Mouse (Mus musculus) MEL (cell line): ENCODE results near the gene Cwh43. TPM values are rescaled to one million over a fixed set of nuclear protein-coding genes. Genes with fewer than 3 reads are reported as not detected.
A peak's percentile ranks its signal among the peaks of the same experiment; 100 is the strongest.

Source experiments
- DNase-seq: peaks from one replicate; pipeline ENCODE4 v3.0.0; 2011; ENCODE audit warnings: low read depth, low spot score
- H3K27ac ChIP-seq: 2 replicates; pipeline ENCODE4 v1.5.1; 2012; ENCODE audit warnings: low read depth, mild to moderate bottlenecking, control low read depth, low read length, moderate library complexity; ENCODE audit not compliant: control insufficient read depth
- H3K27me3 ChIP-seq, 2 experiments: fragments of 150-350 bp in 1 of 2; sonication (generic) in 1 of 2; 2 replicates each; pipeline ENCODE4 v1.6.1; 2012; ENCODE audit warnings: low read length in 2 of 2, mild to moderate bottlenecking in 2 of 2, improper control_type of control experiment in 1 of 2, moderate library complexity in 1 of 2; ENCODE audit not compliant: insufficient read depth in 2 of 2, control insufficient read depth in 1 of 2
- H3K36me3 ChIP-seq, 2 experiments: 2 replicates each; pipeline ENCODE4 v1.6.1; 2012 to 2014; ENCODE audit warnings: low read length in 2 of 2, improper control_type of control experiment in 1 of 2, inconsistent platforms in 1 of 2, mild to moderate bottlenecking in 1 of 2; ENCODE audit not compliant: insufficient read depth in 2 of 2, control insufficient read depth in 1 of 2
- H3K4me1 ChIP-seq, 2 experiments: fragments of 150-350 bp in 1 of 2; sonication (generic) in 1 of 2; 2 replicates each; pipeline ENCODE4 v1.6.1; 2012; ENCODE audit warnings: low read length in 2 of 2, improper control_type of control experiment in 1 of 2, mild to moderate bottlenecking in 1 of 2; ENCODE audit not compliant: insufficient read depth in 2 of 2, control insufficient read depth in 1 of 2
- H3K4me3 ChIP-seq, 2 experiments: fragments of 150-350 bp in 1 of 2; sonication (generic) in 1 of 2; 2 replicates each; pipeline ENCODE4 v1.5.1; 2012; ENCODE audit warnings: low read depth in 2 of 2, low read length in 2 of 2, mild to moderate bottlenecking in 2 of 2, moderate library complexity in 2 of 2, control low read depth in 1 of 2, improper control_type of control experiment in 1 of 2; ENCODE audit not compliant: control insufficient read depth in 1 of 2, insufficient read depth in 1 of 2
- H3K79me2 ChIP-seq: 2 replicates; pipeline ENCODE4 v1.6.1; 2012; ENCODE audit warnings: mild to moderate bottlenecking, low read length, moderate library complexity; ENCODE audit not compliant: control insufficient read depth, poor library complexity, insufficient read depth
- H3K9ac ChIP-seq: 2 replicates; pipeline ENCODE4 v1.6.1; 2012; ENCODE audit warnings: low read depth, mild to moderate bottlenecking, control low read depth, low read length, moderate library complexity; ENCODE audit not compliant: control insufficient read depth, poor library complexity, severe bottlenecking
- H3K9me3 ChIP-seq: fragments of 150-350 bp; sonication (generic); replicated peaks from 2 replicates; pipeline ENCODE4 v1.6.1; 2012; ENCODE audit warnings: mild to moderate bottlenecking, low read length, improper control_type of control experiment, moderate library complexity; ENCODE audit not compliant: insufficient read depth
- GATA1 ChIP-seq: IDR thresholded peaks from 2 replicates; pipeline ENCODE4 v1.6.1; 2011; ENCODE audit warnings: low read depth, low read length, improper control_type of control experiment
- HCFC1 ChIP-seq: IDR thresholded peaks from 2 replicates; pipeline ENCODE4 v1.6.1; 2012; ENCODE audit warnings: low read depth, mild to moderate bottlenecking, inconsistent platforms, low read length, improper control_type of control experiment, moderate library complexity
- KAT2A ChIP-seq: conservative IDR thresholded peaks from 2 replicates; pipeline ENCODE4 v1.6.1; 2012; ENCODE audit warnings: low read depth, low read length, improper control_type of control experiment, inconsistent platforms
- MAZ ChIP-seq: IDR thresholded peaks from 2 replicates; pipeline ENCODE4 v1.6.1; 2012; ENCODE audit warnings: low read depth, mild to moderate bottlenecking, inconsistent platforms, low read length, improper control_type of control experiment
- MEF2A ChIP-seq: IDR thresholded peaks from 2 replicates; pipeline ENCODE4 v1.6.1; 2014; ENCODE audit warnings: low read depth, mild to moderate bottlenecking, inconsistent platforms, low read length, improper control_type of control experiment; ENCODE audit not compliant: poor library complexity, insufficient replicate concordance, severe bottlenecking; ENCODE audit errors: extremely low read depth
- MYC ChIP-seq: IDR thresholded peaks from 2 replicates; pipeline ENCODE4 v1.6.1; 2011; ENCODE audit warnings: low read depth, mild to moderate bottlenecking, low read length, improper control_type of control experiment, moderate library complexity
- POLR2A ChIP-seq, 2 experiments: IDR thresholded peaks; 2 replicates each; pipeline ENCODE4 v1.6.1; 2011 to 2012; ENCODE audit warnings: low read length in 2 of 2, mild to moderate bottlenecking in 2 of 2, control low read depth in 1 of 2, improper control_type of control experiment in 1 of 2, low read depth in 1 of 2, moderate library complexity in 1 of 2; ENCODE audit not compliant: control insufficient read depth in 1 of 2, insufficient read depth in 1 of 2, poor library complexity in 1 of 2
- POLR2AphosphoS2 ChIP-seq: IDR thresholded peaks from 2 replicates; pipeline ENCODE4 v1.6.1; 2011; ENCODE audit warnings: low read length, improper control_type of control experiment
- POLR2AphosphoS5 ChIP-seq: IDR thresholded peaks from 2 replicates; pipeline ENCODE4 v1.6.1; 2012; ENCODE audit warnings: low read depth, borderline replicate concordance, mild to moderate bottlenecking, inconsistent platforms, low read length, moderate library complexity, mixed read lengths
- USF2 ChIP-seq, 2 experiments: IDR thresholded peaks; 2 replicates each; pipeline ENCODE4 v1.6.1; 2011 to 2012; ENCODE audit warnings: improper control_type of control experiment in 2 of 2, low read length in 2 of 2, borderline replicate concordance in 1 of 2, inconsistent platforms in 1 of 2, low read depth in 1 of 2, mild to moderate bottlenecking in 1 of 2; ENCODE audit not compliant: insufficient read depth in 1 of 2
- ZMIZ1 ChIP-seq: IDR thresholded peaks from 2 replicates; pipeline ENCODE4 v1.6.1; 2012; ENCODE audit warnings: low read depth, mild to moderate bottlenecking, inconsistent platforms, low read length, improper control_type of control experiment, moderate library complexity
- ZNF384 ChIP-seq: IDR thresholded peaks from 2 replicates; pipeline ENCODE4 v1.6.1; 2012; ENCODE audit warnings: low read depth, mild to moderate bottlenecking, inconsistent platforms, low read length, improper control_type of control experiment
- polyA plus RNA-seq, 2 experiments: library from polyadenylated mRNA; stranded (reverse) in 1 of 2; unstranded in 1 of 2; fragments of >175 nt in 1 of 2; fragments of >200 nt in 1 of 2; gene quantifications; 2 replicates each; pipeline versions ENCODE4 v1.2.1 to v1.2.4; 2012; ENCODE audit warnings: low replicate concordance in 2 of 2, low read depth in 1 of 2; ENCODE audit not compliant: insufficient read length in 2 of 2, insufficient read depth in 1 of 2, missing spikeins in 1 of 2
- total RNA-seq: library from RNA; depleted of rRNA; stranded (reverse); fragments of 300-350 nt; gene quantifications from 2 replicates; pipeline ENCODE4 v1.2.3, GENCODE M21; 2012

Gene Cwh43
- total and polyA plus RNA-seq, 3 experiments: not detected

DNA sequence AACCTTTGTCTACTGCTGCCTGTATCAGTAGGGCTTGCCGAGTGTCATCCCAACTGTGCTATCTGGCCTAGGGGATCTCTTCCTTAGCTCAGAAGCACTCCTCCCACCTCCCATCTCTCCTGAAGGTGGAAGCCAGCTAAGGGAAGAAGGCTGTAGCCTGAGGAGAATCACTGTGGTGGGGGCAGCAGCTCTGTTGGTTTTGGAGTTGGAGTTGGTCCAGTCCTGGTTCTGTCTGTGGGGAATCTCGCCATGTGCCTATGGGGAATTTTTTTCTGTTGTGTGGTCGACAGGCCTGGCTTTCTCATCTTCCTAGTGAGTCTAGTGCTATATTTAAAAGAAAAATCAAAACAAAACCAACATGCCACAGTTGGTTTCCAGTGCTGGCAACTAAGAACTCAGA lies 91.5 kb downstream of the Cwh43 start:
- Histone ChIP-seq H3K27ac (no peak overlapping the region), H3K9ac (no peak overlapping the region), H3K9me3 (no peaks in the 10 kb centered on the region), H3K79me2 (peaks cover 16% of the 10 kb centered on the region), H3K27me3 (no peaks in the 10 kb centered on the region), H3K4me1 (peaks cover 10 to 12% of the 10 kb centered on the region in 2 experiments), H3K36me3 (peaks cover 0 to 18% of the 10 kb centered on the region in 2 experiments; a peak in 2 of 4 replicates), H3K4me3 (no peak overlapping the region)
- no peak for DNase-seq
- TF ChIP-seq POLR2AphosphoS2 (no peak), MEF2A (no peak), KAT2A (no peak), GATA1 (0 out of 2 replicates have a peak, but pooled peaks have one; percentile 17), USF2 (IDR thresholded peaks at IDR 0.05; ENCODE audit: borderline replicate concordance in 1 of 2, insufficient read depth in 1 of 2, low read depth in 1 of 2, low read length in 2 of 2) (no peak), POLR2A (IDR thresholded peaks at IDR 0.05; ENCODE audit: control insufficient read depth in 1 of 2, insufficient read depth in 1 of 2, low read depth in 1 of 2, low read length in 2 of 2, poor library complexity in 1 of 2) (no peak), MAZ (no peak)

DNA sequence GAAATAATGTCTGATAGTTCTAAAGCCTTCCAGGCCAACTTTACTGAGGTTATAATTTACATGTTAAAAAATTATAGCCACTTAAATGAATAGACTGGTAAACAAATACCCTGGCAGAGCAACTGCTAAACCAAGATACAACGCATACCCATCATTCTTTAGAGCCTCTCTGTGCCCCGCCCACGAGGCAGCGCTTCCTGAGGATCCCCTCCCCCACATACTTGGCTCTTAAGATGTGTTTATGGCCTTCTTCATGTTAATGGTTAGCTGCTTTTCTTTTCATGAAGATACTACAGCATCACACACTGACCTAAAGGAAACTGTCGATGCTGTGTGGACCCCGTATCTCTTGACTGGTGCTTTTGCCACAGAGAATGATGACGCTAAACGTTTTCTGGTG lies 92.7 kb downstream of the Cwh43 start:
- DNase-seq: no peak
- no peak overlapping the region for H3K9ac ChIP-seq
- H3K9me3 ChIP-seq: no peaks in the 10 kb centered on the region
- peaks cover 7% of the 10 kb centered on the region; the same call in 1 of the 2 replicates for H3K79me2 ChIP-seq
- H3K36me3 ChIP-seq: peaks cover 0 to 13% of the 10 kb centered on the region in 2 experiments; a peak in 2 of 4 replicates
- no peak overlapping the region for H3K27ac ChIP-seq
- no peak for TF ChIP-seq ZMIZ1
- TF ChIP-seq ZNF384: no peak
- TF ChIP-seq POLR2A (IDR thresholded peaks at IDR 0.05; ENCODE audit: control insufficient read depth in 1 of 2, insufficient read depth in 1 of 2, low read depth in 1 of 2, low read length in 2 of 2, poor library complexity in 1 of 2): no peak
- no peak for TF ChIP-seq HCFC1
- TF ChIP-seq MEF2A: no peak
- no peak for TF ChIP-seq USF2 (IDR thresholded peaks at IDR 0.05; ENCODE audit: borderline replicate concordance in 1 of 2, insufficient read depth in 1 of 2, low read depth in 1 of 2, low read length in 2 of 2)
- TF ChIP-seq POLR2AphosphoS5: no peak
- TF ChIP-seq MYC: no peak
- TF ChIP-seq, all 39 proteins: peak for 0
- no peak overlapping the region for H3K4me3 ChIP-seq
- peaks cover 8 to 10% of the 10 kb centered on the region in 2 experiments; a peak in 3 of 4 replicates for H3K4me1 ChIP-seq
- no peaks in the 10 kb centered on the region for H3K27me3 ChIP-seq
